Mouse (Mus musculus) ES-E14 (cell line): ENCODE measurements around the gene 9130019O22Rik.

Experiments
- CHD2 ChIP-seq: IDR thresholded peaks from 2 replicates; pipeline ENCODE4 v1.6.1; 2014; ENCODE audit warnings: mild to moderate bottlenecking, low read depth, low read length, inconsistent platforms
- HCFC1 ChIP-seq: IDR thresholded peaks from 2 replicates; pipeline ENCODE4 v1.6.1; 2012; ENCODE audit warnings: low read length, inconsistent platforms, borderline replicate concordance; ENCODE audit not compliant: insufficient read depth
- MAFK ChIP-seq: IDR thresholded peaks from 2 replicates; pipeline ENCODE4 v1.6.1; 2014; ENCODE audit warnings: mild to moderate bottlenecking, low read depth, low read length, inconsistent platforms; ENCODE audit not compliant: insufficient read depth
- ZC3H11A ChIP-seq: IDR thresholded peaks from 2 replicates; pipeline ENCODE4 v1.6.1; 2012; ENCODE audit warnings: low read depth, mild to moderate bottlenecking, inconsistent platforms, low read length, borderline replicate concordance
- ZNF384 ChIP-seq: IDR thresholded peaks from 2 replicates; pipeline ENCODE4 v1.6.1; 2012; ENCODE audit warnings: low read depth, low read length, inconsistent platforms

DNA sequence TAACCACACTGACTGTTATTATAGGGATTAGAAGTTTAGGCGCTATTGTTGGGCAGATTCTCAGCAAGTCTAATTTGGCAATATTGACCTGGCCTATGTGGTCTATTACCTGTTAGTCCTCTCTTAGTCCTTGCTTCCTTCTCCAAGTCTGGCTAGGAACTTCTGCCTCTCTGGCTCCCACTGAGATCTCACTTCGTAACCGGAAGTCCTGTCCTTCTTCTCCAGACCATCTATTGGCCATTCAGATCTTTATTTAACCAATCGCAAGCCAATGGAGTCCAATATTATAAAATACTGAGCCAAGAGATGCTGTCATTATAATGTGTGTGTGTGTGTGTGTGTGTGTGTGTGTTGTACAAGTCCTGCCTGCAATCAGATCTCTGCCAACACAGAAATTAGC is 22.8 kb downstream of the 9130019O22Rik start:
- no peak for TF ChIP-seq HCFC1
- no peak for TF ChIP-seq ZNF384
- no peak for TF ChIP-seq CHD2
- TF ChIP-seq MAFK, result no peak
- no peak for TF ChIP-seq ZC3H11A
